15 mouse cellular contexts compared by ENCODE assay signal in genomic region chr2:178634116-178634515, GRCm38 (mm10).
DNase-seq lines count a peak whose midpoint lies in the region; ATAC-seq and TF ChIP-seq lines count a peak whose summit lies in the region.
"Had no signal": no experiment of that assay in that cellular context is flagged by ENCODE, and none has a peak within 500 bp of the region (broad histone marks: within the 10 kb centered on the region; RNA-seq: fewer than 3 reads in every experiment).

No protein-coding gene starts in this region.

- H3K27ac ChIP-seq in hindbrain, postnatal 0 days = no peak overlapping the region
- no peak overlapping the region for H3K27ac ChIP-seq in hindbrain, embryonic 16.5 days (ENCODE audit: low read depth, low read length)
- H3K27ac ChIP-seq in limb, embryonic 11.5 days (replicated peaks; ENCODE audit: low read depth, low read length) = no peak overlapping the region
- H3K27ac ChIP-seq: forebrain, embryonic 15.5 days; liver, embryonic 12.5 days had no signal

- ATAC-seq in hindbrain, postnatal 0 days = no peak
- ATAC-seq in hindbrain, embryonic 16.5 days = no peak
- no peak for ATAC-seq in limb, embryonic 11.5 days (ENCODE audit: insufficient number of reproducible peaks, low FRiP score, low TSS enrichment, low read depth)
- ATAC-seq: forebrain, embryonic 15.5 days; liver, embryonic 12.5 days; Patski had no signal

- 61% methylated on average over 10 of the region's 10 CpGs for WGBS in hindbrain, postnatal 0 days
- 51% methylated on average over 10 of the region's 10 CpGs for WGBS in hindbrain, embryonic 16.5 days
- 36% methylated on average over 10 of the region's 10 CpGs for WGBS in limb, embryonic 11.5 days

- H3K27me3 ChIP-seq in hindbrain, postnatal 0 days (ENCODE audit: insufficient read depth, low read length) = no peaks in the 10 kb centered on the region
- H3K27me3 ChIP-seq in hindbrain, embryonic 16.5 days (replicated peaks; ENCODE audit: control insufficient read depth, insufficient read depth, low read length) = no peaks in the 10 kb centered on the region
- H3K27me3 ChIP-seq in limb, embryonic 11.5 days (ENCODE audit: control insufficient read depth, insufficient read depth, low read length) = no peaks in the 10 kb centered on the region
- H3K27me3 ChIP-seq: embryonic facial prominence, embryonic 15.5 days; forebrain, embryonic 15.5 days; liver, embryonic 12.5 days; Patski had no signal

- H3K4me2 ChIP-seq in hindbrain, postnatal 0 days (ENCODE audit: low read depth, low read length) = no peak overlapping the region
- H3K4me2 ChIP-seq in hindbrain, embryonic 16.5 days (ENCODE audit: low read length) = no peak overlapping the region
- no peak overlapping the region for H3K4me2 ChIP-seq in limb, embryonic 11.5 days (ENCODE audit: low read depth, severe bottlenecking)
- H3K4me2 ChIP-seq: embryonic facial prominence, embryonic 15.5 days; forebrain, embryonic 15.5 days; liver, embryonic 12.5 days had no signal

- no peaks in the 10 kb centered on the region for H3K9me3 ChIP-seq in hindbrain, postnatal 0 days (ENCODE audit: low read length)
- H3K9me3 ChIP-seq in hindbrain, embryonic 16.5 days (ENCODE audit: control insufficient read depth, low read length) = no peaks in the 10 kb centered on the region
- H3K9me3 ChIP-seq in limb, embryonic 11.5 days (ENCODE audit: control insufficient read depth, low read length) = no peaks in the 10 kb centered on the region
- H3K9me3 ChIP-seq: embryonic facial prominence, embryonic 15.5 days; forebrain, embryonic 15.5 days; liver, embryonic 12.5 days had no signal

- H3K4me1 ChIP-seq in hindbrain, postnatal 0 days (ENCODE audit: insufficient read depth, low read length) = peaks cover 7% of the 10 kb centered on the region; the same call in 1 of the 2 replicates
- H3K4me1 ChIP-seq in hindbrain, embryonic 16.5 days (ENCODE audit: control insufficient read depth, insufficient read depth, low read depth, low read length) = peaks cover 8% of the 10 kb centered on the region
- H3K4me1 ChIP-seq in limb, embryonic 11.5 days (ENCODE audit: control insufficient read depth, insufficient read depth, low read length) = peaks cover 26% of the 10 kb centered on the region
- H3K4me1 ChIP-seq: liver, embryonic 12.5 days had no signal

- no peak for TF ChIP-seq CTCF in hindbrain, postnatal 0 days (IDR thresholded peaks at IDR 0.05; ENCODE audit: low read depth)

- no peaks in the 10 kb centered on the region for H3K36me3 ChIP-seq in hindbrain, postnatal 0 days (ENCODE audit: insufficient read depth, low read length)
- H3K36me3 ChIP-seq in hindbrain, embryonic 16.5 days (ENCODE audit: control insufficient read depth, insufficient read depth, low read length) = no peaks in the 10 kb centered on the region
- H3K36me3 ChIP-seq in limb, embryonic 11.5 days (ENCODE audit: control insufficient read depth, insufficient read depth, low read length) = no peaks in the 10 kb centered on the region
- H3K36me3 ChIP-seq: embryonic facial prominence, embryonic 15.5 days; forebrain, embryonic 15.5 days; liver, embryonic 12.5 days had no signal

- peak; percentile 58 for DNase-seq in hindbrain, postnatal 0 days (ENCODE audit: low spot score)
- DNase-seq in ES-CJ7 (ENCODE audit: low read depth, low spot score) = peak; percentile 65
- DNase-seq in embryo, embryonic 10 days (ENCODE audit: low spot score) = peak; percentile 67
- DNase-seq in limb, embryonic 11.5 days (ENCODE audit: low spot score) = peak; percentile 82
- no peak for DNase-seq in urinary bladder, postnatal 36 days (ENCODE audit: low spot score in 2 of 2)
- DNase-seq in adrenal gland, postnatal 25 days = no peak
- no peak for DNase-seq in lung, postnatal 36 days
- DNase-seq: adrenal gland, postnatal 10 days; gastrocnemius, postnatal 10 days; lung, postnatal 10 days had no signal

- no peak overlapping the region for H3K9ac ChIP-seq in hindbrain, postnatal 0 days (replicated peaks; ENCODE audit: low read length)
- no peak overlapping the region for H3K9ac ChIP-seq in hindbrain, embryonic 16.5 days (ENCODE audit: low read depth, low read length)
- no peak overlapping the region for H3K9ac ChIP-seq in limb, embryonic 11.5 days (ENCODE audit: low read length)
- H3K9ac ChIP-seq: embryonic facial prominence, embryonic 15.5 days; forebrain, embryonic 15.5 days; liver, embryonic 12.5 days had no signal

- no peak overlapping the region for H3K4me3 ChIP-seq in hindbrain, postnatal 0 days (ENCODE audit: low read length)
- no peak overlapping the region for H3K4me3 ChIP-seq in hindbrain, embryonic 16.5 days (ENCODE audit: low read length)
- no peak overlapping the region for H3K4me3 ChIP-seq in limb, embryonic 11.5 days (ENCODE audit: low read depth, low read length)
- H3K4me3 ChIP-seq: embryonic facial prominence, embryonic 15.5 days; forebrain, embryonic 15.5 days; liver, embryonic 12.5 days had no signal

Comparison
In these comparisons a context has a peak if more than half of its experiments do, and no peak if none do; other contexts are left out.
1. DNase-seq: peak in hindbrain, postnatal 0 days (single experiment), ES-CJ7 (single experiment), embryo, embryonic 10 days (single experiment) and limb, embryonic 11.5 days (single experiment); none in urinary bladder, postnatal 36 days (0 of 2), adrenal gland, postnatal 25 days (single experiment) and lung, postnatal 36 days (single experiment).